Comparison of ENCODE assay signal across 21 mouse cellular contexts in genomic region chr14:76674949-76675348, GRCm38 (mm10).
DNase-seq lines count a peak whose midpoint lies in the region; ATAC-seq lines count a peak whose summit lies in the region.
"Had no signal": no experiment of that assay in that cellular context is flagged by ENCODE, and none has a peak within 500 bp of the region (broad histone marks: within the 10 kb centered on the region; RNA-seq: fewer than 3 reads in every experiment).

No protein-coding gene starts in this region.

- no peak for ATAC-seq in forebrain, embryonic 13.5 days
- ATAC-seq in heart, embryonic 15.5 days (replicated peaks; ENCODE audit: insufficient number of reproducible peaks, insufficient read depth, low FRiP score, low read depth) = no peak
- ATAC-seq: activated CD4-positive, CD25-positive, alpha-beta regulatory T cell, adult 4 months; CD4-positive, CD25-positive, alpha-beta regulatory T cell, adult 4 months; liver, postnatal 0 days had no signal

- H3K27ac ChIP-seq in forebrain, embryonic 10.5 days = peak overlapping the region; percentile 48; the same call in 1 of the 2 replicates
- no peak overlapping the region for H3K27ac ChIP-seq in forebrain, embryonic 13.5 days
- H3K27ac ChIP-seq in heart, embryonic 15.5 days = 0 out of 2 replicates have a peak overlapping the region, but pooled peaks have one; percentile 5
- H3K27ac ChIP-seq: embryonic facial prominence, embryonic 15.5 days; hindbrain, embryonic 12.5 days; left cerebral cortex, adult 2 months; limb, embryonic 10.5 days; midbrain, embryonic 10.5 days had no signal

- no peak overlapping the region for H3K9ac ChIP-seq in forebrain, embryonic 13.5 days
- no peak overlapping the region for H3K9ac ChIP-seq in heart, embryonic 15.5 days
- H3K9ac ChIP-seq: embryonic facial prominence, embryonic 15.5 days; hindbrain, embryonic 12.5 days; liver, postnatal 0 days had no signal

- H3K27me3 ChIP-seq in forebrain, embryonic 10.5 days (ENCODE audit: poor library complexity, severe bottlenecking) = no peaks in the 10 kb centered on the region
- no peaks in the 10 kb centered on the region for H3K27me3 ChIP-seq in forebrain, embryonic 13.5 days
- H3K27me3 ChIP-seq in heart, embryonic 15.5 days = no peaks in the 10 kb centered on the region
- H3K27me3 ChIP-seq: embryonic facial prominence, embryonic 15.5 days; hindbrain, embryonic 12.5 days had no signal

- intact Hi-C loops in heart, postnatal 10 days (cut with DNase I) = no loop called here

- no peak overlapping the region for H3K4me2 ChIP-seq in forebrain, embryonic 13.5 days
- no peak overlapping the region for H3K4me2 ChIP-seq in heart, embryonic 15.5 days
- H3K4me2 ChIP-seq: embryonic facial prominence, embryonic 15.5 days; hindbrain, embryonic 12.5 days had no signal

- WGBS in forebrain, embryonic 10.5 days = 25% methylated on average over 8 of the region's 8 CpGs
- 20% methylated on average over 8 of the region's 8 CpGs for WGBS in forebrain, embryonic 13.5 days
- 33% methylated on average over 8 of the region's 8 CpGs for WGBS in heart, embryonic 15.5 days

- H3K9me3 ChIP-seq in forebrain, embryonic 10.5 days = no peaks in the 10 kb centered on the region
- H3K9me3 ChIP-seq in forebrain, embryonic 13.5 days (replicated peaks) = no peaks in the 10 kb centered on the region
- H3K9me3 ChIP-seq in heart, embryonic 15.5 days (replicated peaks) = no peaks in the 10 kb centered on the region
- H3K9me3 ChIP-seq: embryonic facial prominence, embryonic 15.5 days; hindbrain, embryonic 12.5 days; limb, embryonic 10.5 days; midbrain, embryonic 10.5 days had no signal

- DNase-seq in forebrain, embryonic 10.5 days (ENCODE audit: extremely low spot score, low spot score) = no peak
- no peak for DNase-seq in heart, postnatal 10 days
- peak; percentile 42 for DNase-seq in thymus, postnatal 0 days (ENCODE audit: low spot score)
- DNase-seq in thymus, postnatal 10 days (ENCODE audit: low spot score in 2 of 2) = no peak
- peak; percentile 57 for DNase-seq in retina, postnatal 1 day
- DNase-seq: adrenal gland, postnatal 10 days; cerebellum, adult 9-11 months; kidney, adult 18-20 months; kidney, postnatal 10 days; liver, postnatal 0 days; lung, postnatal 4 days; right cerebral cortex, adult 18-20 months had no signal

- no peaks in the 10 kb centered on the region for H3K36me3 ChIP-seq in forebrain, embryonic 10.5 days (replicated peaks)
- no peaks in the 10 kb centered on the region for H3K36me3 ChIP-seq in forebrain, embryonic 13.5 days (ENCODE audit: poor library complexity, severe bottlenecking)
- no peaks in the 10 kb centered on the region for H3K36me3 ChIP-seq in heart, embryonic 15.5 days
- H3K36me3 ChIP-seq: embryonic facial prominence, embryonic 15.5 days; hindbrain, embryonic 12.5 days; limb, embryonic 10.5 days; midbrain, embryonic 10.5 days had no signal

- H3K4me3 ChIP-seq in forebrain, embryonic 10.5 days = no peak overlapping the region
- no peak overlapping the region for H3K4me3 ChIP-seq in forebrain, embryonic 13.5 days
- no peak overlapping the region for H3K4me3 ChIP-seq in heart, embryonic 15.5 days
- H3K4me3 ChIP-seq: embryonic facial prominence, embryonic 15.5 days; hindbrain, embryonic 12.5 days; left cerebral cortex, adult 2 months; limb, embryonic 10.5 days; midbrain, embryonic 10.5 days had no signal

- H3K4me1 ChIP-seq in forebrain, embryonic 10.5 days = peaks cover 40% of the 10 kb centered on the region
- H3K4me1 ChIP-seq in forebrain, embryonic 13.5 days = peaks cover 13% of the 10 kb centered on the region; the same call in 1 of the 2 replicates
- H3K4me1 ChIP-seq in heart, embryonic 15.5 days (replicated peaks) = peaks cover 21% of the 10 kb centered on the region

Comparison
In these comparisons a context has a peak if more than half of its experiments do, and no peak if none do; other contexts are left out.
1. DNase-seq: peak in thymus, postnatal 0 days (single experiment) and retina, postnatal 1 day (single experiment); none in forebrain, embryonic 10.5 days (single experiment), heart, postnatal 10 days (0 of 2) and thymus, postnatal 10 days (0 of 2).